Mouse (Mus musculus): ENCODE measurements around the gene Srebf2. TPM values are rescaled to one million over a fixed set of nuclear protein-coding genes. Genes with fewer than 3 reads are reported as not detected.

Gene Srebf2
- polyA plus RNA-seq, 1 experiment from 2014 or later = 105 TPM

DNA sequence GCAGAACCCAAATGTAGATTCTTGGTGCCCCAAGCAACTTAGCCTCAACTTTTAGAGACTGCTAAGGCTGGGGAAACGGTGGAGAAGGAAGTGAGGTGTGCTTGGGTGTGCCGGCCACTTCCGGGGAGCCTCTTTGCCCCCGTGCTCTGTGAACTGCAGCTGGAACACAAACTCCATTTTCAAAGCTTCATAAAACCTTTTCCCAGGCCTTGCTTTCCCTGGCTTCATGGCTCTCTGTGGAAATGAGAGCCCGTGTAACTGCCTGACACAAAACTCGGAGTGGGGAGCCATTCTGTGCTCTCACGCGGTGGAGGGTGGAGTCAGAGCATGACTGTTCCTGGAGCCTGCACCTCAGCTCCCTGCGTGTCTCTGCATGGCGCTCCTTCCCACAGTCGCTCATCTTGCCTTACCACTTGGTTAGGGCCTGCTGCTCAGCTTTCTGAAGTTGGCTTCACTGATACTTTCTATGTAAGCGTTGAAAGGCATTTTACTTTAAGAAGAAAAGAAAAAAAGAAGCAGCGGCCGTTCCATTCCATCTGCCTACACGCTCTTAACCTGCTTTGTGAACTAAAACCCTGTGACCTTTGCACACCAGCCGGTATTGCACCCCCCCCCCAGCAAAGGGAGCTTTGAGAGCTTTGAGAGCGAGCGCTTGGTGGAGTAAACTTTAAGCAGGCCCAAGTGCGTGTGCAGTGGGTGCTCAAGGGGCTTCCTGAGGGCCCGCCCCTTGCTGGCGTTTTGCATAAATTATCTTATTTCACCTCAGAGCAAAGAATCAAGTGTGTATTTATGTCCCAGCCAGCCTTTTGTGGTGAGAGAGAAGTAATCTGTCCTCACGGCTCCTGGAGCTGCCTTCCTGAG, 19.5 kb downstream of the Srebf2 start:
- H3K36me3 ChIP-seq (replicated peaks; ENCODE audit: control insufficient read depth, insufficient read depth, low read depth, low read length) = peaks cover 9% of the 10 kb centered on the region
- ATAC-seq (replicated peaks; ENCODE audit: insufficient number of reproducible peaks, low FRiP score, low TSS enrichment, low read depth) = no peak
- H3K9me3 ChIP-seq (replicated peaks; ENCODE audit: control insufficient read depth, low read length) = no peaks in the 10 kb centered on the region
- H3K9ac ChIP-seq (replicated peaks; ENCODE audit: low read length) = no peak overlapping the region; the same call in 1 of the 2 replicates
- no peaks in the 10 kb centered on the region for H3K27me3 ChIP-seq (ENCODE audit: control insufficient read depth, insufficient read depth, low read length)
- no peak overlapping the region for H3K4me2 ChIP-seq (ENCODE audit: low read depth, low read length)
- no peak for DNase-seq (ENCODE audit: low spot score)
- H3K4me1 ChIP-seq (ENCODE audit: control insufficient read depth, insufficient read depth, low read length) = no peaks in the 10 kb centered on the region; the same call in 1 of the 2 replicates
- 67% methylated on average over 22 of the region's 22 CpGs for WGBS
- H3K27ac ChIP-seq (replicated peaks; ENCODE audit: low read depth, low read length) = peak overlapping the region; percentile 52
- no peak overlapping the region for H3K4me3 ChIP-seq (ENCODE audit: low read depth, low read length)

DNA sequence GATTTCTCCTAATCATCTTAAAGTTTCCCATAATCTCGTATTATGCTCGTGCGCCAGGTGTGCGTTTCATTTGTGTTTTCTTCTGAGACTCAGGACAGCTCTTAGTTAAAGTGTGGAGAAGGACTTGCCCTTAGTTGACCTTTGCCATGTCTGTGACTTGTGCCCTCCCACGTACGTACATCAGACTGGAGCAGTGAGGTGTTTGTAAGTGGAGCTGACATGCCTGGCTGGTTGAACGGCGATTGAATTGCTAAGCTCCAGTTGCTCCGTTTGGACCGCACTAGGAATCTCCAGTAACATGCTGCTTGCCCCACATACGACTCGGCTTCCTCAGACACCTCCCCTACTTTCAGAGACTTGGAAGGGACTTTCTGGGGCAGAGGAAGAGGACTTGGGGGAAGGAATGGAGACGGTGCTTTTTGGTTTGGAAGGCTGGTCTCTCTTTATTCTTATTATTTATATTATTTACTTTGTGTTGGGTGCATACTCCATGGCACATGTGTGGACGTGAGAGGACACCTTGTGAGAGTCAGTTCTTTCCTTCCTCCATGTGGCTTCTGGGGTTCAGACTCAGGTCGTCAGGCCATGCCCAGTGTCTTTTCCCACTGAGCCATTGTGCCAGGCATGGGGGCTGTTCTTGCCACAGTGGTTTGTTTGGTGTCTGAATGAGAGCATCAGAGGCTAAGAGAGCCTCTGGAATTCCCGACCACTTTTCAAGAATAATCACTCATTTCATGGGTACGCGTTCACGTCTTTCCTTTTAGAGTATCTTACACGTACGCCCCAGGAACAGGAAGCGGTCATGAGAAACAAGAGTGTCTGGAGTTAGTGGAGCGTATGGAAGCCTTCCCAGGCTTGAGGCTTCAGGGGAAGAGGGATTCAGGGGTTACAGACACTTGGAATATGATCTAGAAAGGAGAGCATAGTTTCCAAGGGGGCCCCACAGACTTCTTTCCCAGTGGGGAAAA, 20.5 kb downstream of the Srebf2 start:
- Histone ChIP-seq H3K4me2 (ENCODE audit: low read depth, low read length) (no peak overlapping the region), H3K27ac (replicated peaks; ENCODE audit: low read depth, low read length) (no peak overlapping the region; the same call in 1 of the 2 replicates), H3K4me3 (ENCODE audit: low read depth, low read length) (no peak overlapping the region), H3K9me3 (replicated peaks; ENCODE audit: control insufficient read depth, low read length) (no peaks in the 10 kb centered on the region), H3K36me3 (replicated peaks; ENCODE audit: control insufficient read depth, insufficient read depth, low read depth, low read length) (peaks cover 9% of the 10 kb centered on the region), H3K27me3 (ENCODE audit: control insufficient read depth, insufficient read depth, low read length) (no peaks in the 10 kb centered on the region), H3K9ac (replicated peaks; ENCODE audit: low read length) (no peak overlapping the region), H3K4me1 (ENCODE audit: control insufficient read depth, insufficient read depth, low read length) (no peaks in the 10 kb centered on the region; the same call in 1 of the 2 replicates)
- no peak for DNase-seq (ENCODE audit: low spot score)
- 60% methylated on average over 23 of the region's 23 CpGs for WGBS
- no peak for ATAC-seq (replicated peaks; ENCODE audit: insufficient number of reproducible peaks, low FRiP score, low TSS enrichment, low read depth)

DNA sequence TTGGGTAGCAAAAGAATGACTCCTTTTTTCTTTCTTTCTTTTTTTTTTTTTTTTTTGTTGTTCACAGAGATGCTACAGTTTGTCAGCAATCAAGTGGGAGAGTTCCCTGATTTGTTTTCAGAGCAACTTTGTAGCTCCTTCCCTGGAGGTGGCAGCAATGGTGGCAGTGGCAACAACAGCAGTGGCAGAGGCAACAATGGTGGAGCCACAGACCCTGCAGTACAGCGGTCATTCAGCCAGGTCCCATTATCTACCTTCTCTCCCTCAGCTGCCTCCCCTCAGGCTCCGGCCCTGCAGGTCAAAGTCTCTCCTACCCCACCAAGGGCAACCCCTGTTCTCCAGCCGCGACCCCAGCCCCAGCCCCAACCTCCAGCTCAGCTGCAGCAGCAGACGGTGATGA, 22.7 kb downstream of the Srebf2 start:
- H3K27ac ChIP-seq (replicated peaks; ENCODE audit: low read depth, low read length) = no peak overlapping the region
- ATAC-seq (replicated peaks; ENCODE audit: insufficient number of reproducible peaks, low FRiP score, low TSS enrichment, low read depth) = no peak
- DNase-seq (ENCODE audit: low spot score) = no peak
- no peak overlapping the region for H3K4me2 ChIP-seq (ENCODE audit: low read depth, low read length)
- H3K36me3 ChIP-seq (replicated peaks; ENCODE audit: control insufficient read depth, insufficient read depth, low read depth, low read length) = peaks cover 16% of the 10 kb centered on the region
- WGBS = 81% methylated on average over 5 of the region's 5 CpGs
- no peaks in the 10 kb centered on the region for H3K9me3 ChIP-seq (replicated peaks; ENCODE audit: control insufficient read depth, low read length)
- H3K4me1 ChIP-seq (ENCODE audit: control insufficient read depth, insufficient read depth, low read length) = no peaks in the 10 kb centered on the region
- H3K4me3 ChIP-seq (ENCODE audit: low read depth, low read length) = no peak overlapping the region
- H3K9ac ChIP-seq (replicated peaks; ENCODE audit: low read length) = no peak overlapping the region
- H3K27me3 ChIP-seq (ENCODE audit: control insufficient read depth, insufficient read depth, low read length) = no peaks in the 10 kb centered on the region

DNA sequence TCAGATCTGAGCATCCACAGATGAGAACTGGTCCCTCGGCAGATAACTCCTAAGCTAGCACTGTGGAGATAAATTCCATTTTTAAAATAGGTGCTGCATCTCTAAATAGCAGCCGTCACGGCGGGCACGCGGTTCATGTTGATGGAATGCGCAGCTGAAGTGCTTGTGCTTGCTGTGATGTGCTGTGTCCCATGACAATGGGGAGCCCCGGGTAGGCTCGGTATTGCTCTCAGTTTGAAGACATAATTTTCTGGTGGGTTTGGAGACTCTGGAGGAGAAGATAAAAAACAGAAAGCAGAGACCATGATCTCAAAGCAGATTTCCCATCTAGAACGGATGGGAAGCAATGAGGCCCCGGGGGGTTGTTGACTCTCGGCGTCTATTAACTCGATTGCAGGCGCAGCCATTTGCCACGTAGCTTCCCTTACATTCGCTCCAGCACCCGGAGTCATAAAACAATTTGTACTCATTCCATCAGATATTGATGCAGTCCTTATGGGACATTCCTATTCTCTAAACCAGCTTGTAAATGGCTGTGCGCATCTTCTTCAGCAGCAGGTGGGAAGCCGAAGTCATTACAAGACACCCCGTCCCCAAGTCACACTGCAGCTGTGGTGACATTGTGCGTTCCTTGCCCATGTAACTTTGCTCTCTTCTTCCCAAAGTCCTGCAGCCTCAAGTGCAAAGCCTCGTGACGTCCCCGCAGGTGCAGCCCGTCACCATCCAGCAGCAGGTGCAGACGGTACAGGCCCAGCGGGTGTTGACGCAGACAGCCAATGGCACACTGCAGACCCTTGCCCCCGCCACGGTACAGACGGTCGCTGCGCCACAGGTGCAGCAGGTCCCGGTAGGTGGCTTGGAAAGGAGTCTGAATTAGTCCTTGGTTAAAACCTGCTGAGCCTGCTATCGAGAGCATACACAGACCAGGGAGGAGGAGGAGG, 23.7 kb downstream of the Srebf2 start:
- Histone ChIP-seq H3K4me3 (ENCODE audit: low read depth, low read length) (no peak overlapping the region), H3K27me3 (ENCODE audit: control insufficient read depth, insufficient read depth, low read length) (no peaks in the 10 kb centered on the region), H3K36me3 (replicated peaks; ENCODE audit: control insufficient read depth, insufficient read depth, low read depth, low read length) (peaks cover 19% of the 10 kb centered on the region), H3K4me2 (ENCODE audit: low read depth, low read length) (no peak overlapping the region), H3K27ac (replicated peaks; ENCODE audit: low read depth, low read length) (no peak overlapping the region), H3K9ac (replicated peaks; ENCODE audit: low read length) (no peak overlapping the region), H3K4me1 (ENCODE audit: control insufficient read depth, insufficient read depth, low read length) (no peaks in the 10 kb centered on the region), H3K9me3 (replicated peaks; ENCODE audit: control insufficient read depth, low read length) (no peaks in the 10 kb centered on the region)
- DNase-seq (ENCODE audit: low spot score) (no peak), ATAC-seq (replicated peaks; ENCODE audit: insufficient number of reproducible peaks, low FRiP score, low TSS enrichment, low read depth) (no peak)
- WGBS = 90% methylated on average over 36 of the region's 36 CpGs

DNA sequence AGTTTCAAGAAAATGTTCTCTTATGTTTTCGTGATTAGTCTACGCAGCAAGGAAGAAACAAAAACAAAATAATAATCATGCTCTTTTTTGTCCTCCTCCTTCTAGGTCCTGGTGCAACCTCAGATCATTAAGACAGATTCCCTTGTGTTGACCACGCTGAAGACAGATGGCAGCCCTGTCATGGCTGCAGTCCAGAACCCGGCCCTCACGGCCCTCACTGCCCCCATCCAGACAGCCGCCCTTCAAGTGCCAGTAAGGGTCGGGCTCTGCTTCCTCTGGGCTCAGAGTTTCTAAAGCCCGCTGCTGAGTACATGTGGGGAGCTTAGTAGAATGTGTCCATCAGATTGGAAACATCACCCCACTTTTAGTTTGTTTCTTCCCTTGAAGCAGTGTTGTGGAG, 25.7 kb downstream of the Srebf2 start:
- 91% methylated on average over 8 of the region's 8 CpGs for WGBS
- no peaks in the 10 kb centered on the region for H3K9me3 ChIP-seq (replicated peaks; ENCODE audit: control insufficient read depth, low read length)
- peaks cover 29% of the 10 kb centered on the region for H3K36me3 ChIP-seq (replicated peaks; ENCODE audit: control insufficient read depth, insufficient read depth, low read depth, low read length)
- H3K4me3 ChIP-seq (ENCODE audit: low read depth, low read length) = no peak overlapping the region
- no peaks in the 10 kb centered on the region for H3K27me3 ChIP-seq (ENCODE audit: control insufficient read depth, insufficient read depth, low read length)
- no peak overlapping the region for H3K4me2 ChIP-seq (ENCODE audit: low read depth, low read length)
- ATAC-seq (replicated peaks; ENCODE audit: insufficient number of reproducible peaks, low FRiP score, low TSS enrichment, low read depth) = no peak
- H3K27ac ChIP-seq (replicated peaks; ENCODE audit: low read depth, low read length) = no peak overlapping the region
- H3K9ac ChIP-seq (replicated peaks; ENCODE audit: low read length) = no peak overlapping the region
- no peaks in the 10 kb centered on the region for H3K4me1 ChIP-seq (ENCODE audit: control insufficient read depth, insufficient read depth, low read length)
- no peak for DNase-seq (ENCODE audit: low spot score)

DNA sequence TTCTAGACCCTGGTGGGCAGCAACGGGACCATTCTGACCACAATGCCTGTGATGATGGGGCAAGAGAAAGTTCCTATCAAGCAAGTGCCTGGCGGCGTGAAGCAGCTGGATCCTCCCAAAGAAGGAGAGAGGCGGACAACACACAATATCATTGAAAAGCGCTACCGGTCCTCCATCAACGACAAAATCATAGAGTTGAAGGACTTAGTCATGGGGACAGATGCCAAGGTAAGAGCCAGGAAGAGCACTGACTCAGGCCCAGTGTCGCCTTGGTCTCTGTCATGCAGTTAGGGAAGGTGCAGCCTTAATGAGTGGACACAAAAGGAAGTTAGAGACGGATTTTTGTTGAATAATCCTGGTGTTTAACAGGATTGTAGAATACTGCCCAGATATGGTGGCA, 28.1 kb downstream of the Srebf2 start:
- Histone ChIP-seq H3K36me3 (replicated peaks; ENCODE audit: control insufficient read depth, insufficient read depth, low read depth, low read length) (peaks cover 47% of the 10 kb centered on the region), H3K4me1 (ENCODE audit: control insufficient read depth, insufficient read depth, low read length) (no peaks in the 10 kb centered on the region), H3K27ac (replicated peaks; ENCODE audit: low read depth, low read length) (no peak overlapping the region), H3K9me3 (replicated peaks; ENCODE audit: control insufficient read depth, low read length) (no peaks in the 10 kb centered on the region), H3K4me2 (ENCODE audit: low read depth, low read length) (no peak overlapping the region), H3K9ac (replicated peaks; ENCODE audit: low read length) (no peak overlapping the region), H3K27me3 (ENCODE audit: control insufficient read depth, insufficient read depth, low read length) (no peaks in the 10 kb centered on the region), H3K4me3 (ENCODE audit: low read depth, low read length) (no peak overlapping the region)
- 96% methylated on average over 9 of the region's 9 CpGs for WGBS
- ATAC-seq (replicated peaks; ENCODE audit: insufficient number of reproducible peaks, low FRiP score, low TSS enrichment, low read depth) (no peak), DNase-seq (ENCODE audit: low spot score) (no peak)

DNA sequence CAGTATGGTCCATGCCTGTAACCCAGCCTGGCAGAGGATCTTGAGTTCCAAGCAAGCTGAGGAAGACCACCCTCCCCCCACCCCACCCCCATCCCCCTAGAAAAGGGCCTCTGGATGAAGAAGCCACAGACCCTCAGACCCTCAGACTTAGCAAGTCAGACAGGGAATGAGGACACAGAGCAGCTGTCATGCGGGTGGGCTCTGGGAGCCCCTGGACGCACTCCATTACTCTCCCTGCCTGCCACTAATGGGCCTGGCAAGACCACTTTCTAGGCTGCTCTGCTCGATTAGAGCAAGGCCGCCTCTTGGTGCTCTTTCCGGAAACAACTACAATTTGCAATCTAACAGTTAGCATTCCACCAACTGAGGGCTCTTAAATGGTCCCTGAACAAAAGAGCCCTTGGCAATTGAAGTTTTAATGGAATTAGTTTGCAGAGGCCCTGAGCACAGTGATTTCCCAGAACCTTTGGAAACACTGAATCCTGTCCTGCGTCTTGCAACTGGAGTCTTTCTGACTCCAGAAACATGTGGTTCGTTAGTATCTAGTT, 30.8 kb downstream of the Srebf2 start:
- no peaks in the 10 kb centered on the region for H3K4me1 ChIP-seq (ENCODE audit: control insufficient read depth, insufficient read depth, low read length)
- no peaks in the 10 kb centered on the region for H3K27me3 ChIP-seq (ENCODE audit: control insufficient read depth, insufficient read depth, low read length)
- no peak overlapping the region for H3K4me2 ChIP-seq (ENCODE audit: low read depth, low read length)
- 89% methylated on average over 7 of the region's 7 CpGs for WGBS
- no peak overlapping the region for H3K4me3 ChIP-seq (ENCODE audit: low read depth, low read length)
- no peak for ATAC-seq (replicated peaks; ENCODE audit: insufficient number of reproducible peaks, low FRiP score, low TSS enrichment, low read depth)
- no peaks in the 10 kb centered on the region for H3K9me3 ChIP-seq (replicated peaks; ENCODE audit: control insufficient read depth, low read length)
- H3K27ac ChIP-seq (replicated peaks; ENCODE audit: low read depth, low read length) = no peak overlapping the region
- peaks cover 55% of the 10 kb centered on the region for H3K36me3 ChIP-seq (replicated peaks; ENCODE audit: control insufficient read depth, insufficient read depth, low read depth, low read length)
- H3K9ac ChIP-seq (replicated peaks; ENCODE audit: low read length) = no peak overlapping the region
- DNase-seq (ENCODE audit: low spot score) = no peak

Measured in embryonic facial prominence, embryonic 11.5 days (tissue).